Mouse (Mus musculus): Measurements from ENCODE around the gene Sugt1. TPM values are rescaled to one million over a fixed set of nuclear protein-coding genes. Genes with fewer than 3 reads are reported as not detected.

The Sugt1 gene
- polyA plus RNA-seq, 1 experiment from 2014 or later: 112 TPM

DNA sequence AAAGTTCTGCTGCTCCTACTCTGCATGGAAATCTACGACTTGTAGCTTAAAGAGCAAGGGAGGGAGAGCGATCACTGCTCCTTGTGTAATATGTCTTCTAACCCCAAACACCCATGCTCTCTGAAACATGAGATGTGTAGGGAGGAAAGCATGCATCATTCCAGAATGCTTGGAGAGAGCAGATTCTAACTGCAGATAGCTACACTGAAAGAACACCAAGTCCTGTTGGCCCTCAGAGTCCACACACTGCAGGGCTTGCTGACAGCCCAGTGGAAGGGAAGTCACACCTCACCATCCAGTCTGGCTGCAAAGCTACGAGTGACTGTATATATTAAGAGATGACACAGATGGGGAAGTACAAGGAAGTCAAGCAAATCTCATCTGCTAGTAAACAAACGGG lies 65.2 kb downstream of the Sugt1 start:
- WGBS: 62% methylated on average over 4 of the region's 4 CpGs
- Histone ChIP-seq H3K36me3 (no peaks in the 10 kb centered on the region), H3K27ac (replicated peaks) (no peak overlapping the region), H3K4me3 (replicated peaks) (no peak overlapping the region), H3K27me3 (no peaks in the 10 kb centered on the region), H3K9me3 (replicated peaks) (no peaks in the 10 kb centered on the region), H3K4me2 (replicated peaks) (no peak overlapping the region), H3K4me1 (no peaks in the 10 kb centered on the region), H3K9ac (no peak overlapping the region)
- no peak for ATAC-seq (ENCODE audit: insufficient number of reproducible peaks, low FRiP score, low TSS enrichment, low read depth)

DNA sequence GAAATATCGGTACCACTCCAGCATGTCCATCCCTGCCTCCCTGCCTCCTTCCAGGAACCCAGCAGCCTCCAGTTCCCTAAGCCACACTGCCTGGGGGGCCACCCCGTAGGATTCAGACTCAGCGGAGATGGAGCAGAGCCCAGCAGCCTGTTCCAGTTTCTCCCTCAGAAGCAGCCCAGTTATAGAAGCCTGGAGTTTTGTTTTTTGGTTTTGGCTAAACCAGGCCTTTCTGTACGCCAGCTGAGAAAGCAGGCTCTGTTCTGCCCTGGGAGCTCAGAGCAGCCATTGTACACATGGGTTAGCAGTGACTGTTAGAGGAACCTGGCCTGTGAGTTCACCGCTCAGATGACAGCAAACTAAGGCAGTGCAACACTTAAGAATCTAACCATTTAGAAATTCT lies 70.8 kb downstream of the Sugt1 start:
- Histone ChIP-seq H3K9ac (no peak overlapping the region), H3K27ac (replicated peaks) (peak overlapping the region; percentile 48), H3K4me2 (replicated peaks) (no peak overlapping the region), H3K9me3 (replicated peaks) (no peaks in the 10 kb centered on the region), H3K4me1 (peaks cover 6% of the 10 kb centered on the region), H3K4me3 (replicated peaks) (no peak overlapping the region), H3K27me3 (peaks cover 6% of the 10 kb centered on the region), H3K36me3 (no peaks in the 10 kb centered on the region)
- ATAC-seq (ENCODE audit: insufficient number of reproducible peaks, low FRiP score, low TSS enrichment, low read depth): no peak
- 56% methylated on average over 5 of the region's 5 CpGs for WGBS

DNA sequence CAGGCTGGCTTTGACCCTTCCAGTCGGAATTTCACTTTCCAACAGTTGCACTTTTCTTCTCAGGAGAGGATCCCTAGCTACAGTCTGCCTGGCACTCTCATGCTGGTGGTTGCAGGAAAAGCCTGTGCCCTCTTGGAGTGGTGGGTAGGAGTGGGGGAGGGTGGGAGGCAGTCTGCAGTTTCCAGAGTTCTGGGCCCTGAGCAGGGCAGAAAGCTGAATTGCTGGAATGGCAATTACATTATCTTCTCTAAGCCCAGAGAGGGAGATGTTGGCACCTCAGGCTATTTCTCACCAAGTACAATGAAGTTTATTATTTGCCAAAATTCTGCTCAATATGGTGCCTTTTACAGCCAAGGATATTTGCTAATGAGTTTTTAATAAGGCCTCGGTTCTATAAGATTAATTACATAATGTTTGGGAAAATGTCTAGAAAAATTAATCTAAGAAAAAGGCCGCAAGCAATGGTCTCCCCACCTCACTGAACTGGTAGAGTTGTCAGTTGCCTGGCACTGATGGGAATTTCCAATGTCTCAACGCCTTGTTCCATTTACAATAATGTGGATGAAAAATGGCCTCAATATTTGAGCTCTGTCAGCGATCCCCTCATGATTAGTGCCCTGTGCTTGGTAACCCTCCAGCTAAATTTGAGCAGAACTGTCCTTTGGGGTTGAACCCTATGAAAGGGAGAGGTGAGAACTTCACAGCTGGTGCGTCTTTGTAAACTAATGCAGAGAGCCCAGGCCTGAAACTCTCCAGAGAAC lies 71.4 kb downstream of the Sugt1 start:
- 75% methylated on average over 6 of the region's 6 CpGs for WGBS
- H3K9me3 ChIP-seq (replicated peaks): no peaks in the 10 kb centered on the region
- peaks cover 6% of the 10 kb centered on the region for H3K4me1 ChIP-seq
- H3K9ac ChIP-seq: no peak overlapping the region
- no peaks in the 10 kb centered on the region for H3K36me3 ChIP-seq
- peak overlapping the region; percentile 48 for H3K27ac ChIP-seq (replicated peaks)
- H3K4me2 ChIP-seq (replicated peaks): no peak overlapping the region
- no peak overlapping the region for H3K4me3 ChIP-seq (replicated peaks)
- H3K27me3 ChIP-seq: peaks cover 6% of the 10 kb centered on the region
- no peak for ATAC-seq (ENCODE audit: insufficient number of reproducible peaks, low FRiP score, low TSS enrichment, low read depth)

DNA sequence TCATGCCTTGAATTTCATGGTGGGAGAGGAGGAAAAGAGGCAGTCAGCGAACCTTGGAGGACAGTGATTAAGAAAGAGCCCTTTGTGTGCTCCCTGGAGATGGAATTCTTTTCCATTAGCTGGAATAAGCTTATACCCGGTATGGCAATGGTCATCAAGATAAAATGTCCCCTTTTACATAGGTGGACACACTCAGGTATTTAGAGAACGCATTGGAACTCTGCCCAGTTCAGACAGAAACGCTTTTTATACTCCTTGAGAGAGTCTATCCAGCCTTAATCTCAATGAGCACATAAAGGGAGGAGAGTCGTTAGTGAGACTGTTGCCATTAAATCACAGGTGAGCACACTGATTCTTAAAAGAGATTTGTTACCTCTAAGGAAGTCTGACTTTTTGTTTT lies 73.0 kb downstream of the Sugt1 start:
- no peak overlapping the region for H3K4me2 ChIP-seq (replicated peaks)
- no peaks in the 10 kb centered on the region for H3K36me3 ChIP-seq
- peaks cover 6% of the 10 kb centered on the region for H3K27me3 ChIP-seq
- no peaks in the 10 kb centered on the region for H3K9me3 ChIP-seq (replicated peaks)
- peak overlapping the region; percentile 34; the same call in 1 of the 2 replicates for H3K4me3 ChIP-seq (replicated peaks)
- ATAC-seq (ENCODE audit: insufficient number of reproducible peaks, low FRiP score, low TSS enrichment, low read depth): no peak
- H3K27ac ChIP-seq (replicated peaks): no peak overlapping the region
- H3K9ac ChIP-seq: no peak overlapping the region
- WGBS: 43% methylated on average over 5 of the region's 5 CpGs
- H3K4me1 ChIP-seq: peaks cover 6% of the 10 kb centered on the region

DNA sequence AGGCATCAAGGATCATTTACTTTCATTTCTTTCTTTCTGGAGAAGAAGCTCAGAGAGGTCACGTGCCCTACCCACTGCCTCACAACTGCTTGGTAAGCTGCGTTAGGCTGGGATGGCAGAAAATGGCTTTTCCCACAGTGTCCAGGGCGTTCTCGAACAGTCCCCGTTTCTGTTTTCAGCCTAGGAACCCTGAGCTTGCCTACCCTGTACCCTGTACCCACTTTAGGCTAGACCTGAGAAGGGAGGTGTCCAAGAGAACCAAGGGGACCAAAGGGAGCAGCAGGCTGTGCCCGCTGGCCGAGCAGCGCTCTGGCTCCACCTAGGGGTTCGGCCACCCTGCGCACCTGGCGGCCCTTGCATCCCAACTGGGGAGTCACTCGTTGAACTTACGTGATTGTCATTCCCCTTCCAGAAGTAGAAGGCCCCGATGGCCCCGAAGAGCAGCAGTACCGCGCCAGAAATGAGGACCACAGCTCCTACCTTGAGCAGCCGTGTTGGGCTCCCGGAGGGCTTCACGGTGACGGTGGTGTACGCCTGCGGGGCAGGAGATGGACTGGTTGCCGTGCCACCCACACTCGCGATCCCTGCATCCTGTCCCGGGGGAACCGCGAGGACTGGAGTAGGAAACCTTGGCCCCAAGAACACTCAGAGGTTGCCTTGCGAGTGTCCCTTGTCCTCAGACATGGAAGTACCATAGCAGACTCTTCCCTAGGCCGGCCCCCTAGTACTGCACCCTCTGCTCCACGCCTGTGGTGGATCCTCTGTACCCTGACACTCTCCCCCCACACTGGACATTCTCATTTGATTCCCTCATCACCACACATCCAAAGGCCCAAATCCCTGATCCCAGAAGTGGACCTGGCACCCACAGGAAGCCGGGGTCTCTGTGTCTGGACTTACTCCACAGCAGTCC lies 73.8 kb downstream of the Sugt1 start:
- Histone ChIP-seq H3K27me3 (peaks cover 6% of the 10 kb centered on the region), H3K4me3 (replicated peaks) (peak overlapping the region; percentile 34), H3K9ac (no peak overlapping the region; the same call in 1 of the 2 replicates), H3K9me3 (replicated peaks) (no peaks in the 10 kb centered on the region), H3K36me3 (no peaks in the 10 kb centered on the region), H3K27ac (replicated peaks) (no peak overlapping the region), H3K4me1 (peaks cover 6% of the 10 kb centered on the region), H3K4me2 (replicated peaks) (peak overlapping the region; percentile 48)
- peak; percentile 69; the same call in 1 of the 2 replicates for ATAC-seq (ENCODE audit: insufficient number of reproducible peaks, low FRiP score, low TSS enrichment, low read depth)
- 18% methylated on average over 33 of the region's 33 CpGs for WGBS

DNA sequence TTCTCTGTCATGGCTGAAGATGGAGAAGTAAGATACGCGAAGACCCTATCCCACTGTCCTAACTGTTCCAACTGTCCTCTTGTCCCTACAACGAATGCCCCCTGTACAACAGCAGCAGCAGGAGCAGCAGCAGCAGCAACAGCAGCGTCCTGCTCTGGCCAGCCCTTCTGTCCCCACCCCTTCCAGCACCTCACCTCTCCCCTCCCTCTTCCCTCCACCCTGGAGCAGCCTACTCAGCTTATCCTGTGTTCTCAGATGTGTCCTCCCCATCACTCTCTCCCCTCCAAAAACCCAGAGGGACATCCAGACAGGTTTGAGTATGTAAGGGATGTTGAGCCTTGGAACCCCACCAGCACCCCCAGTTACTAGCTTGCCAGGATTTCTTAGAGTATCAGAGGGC lies 74.5 kb downstream of the Sugt1 start, which contains the start of gene Cnmd:
Gene Cnmd (minus strand): TSS at position 170 of the 400 bp plus-strand sequence.
- Histone ChIP-seq H3K9me3 (replicated peaks) (no peaks in the 10 kb centered on the region), H3K9ac (no peak within 1 kb of the TSS; the same call in 1 of the 2 replicates), H3K27me3 (peaks cover 6% of the 10 kb centered on the region), H3K4me1 (peaks cover 6% of the 10 kb centered on the region), H3K4me3 (replicated peaks) (peak within 1 kb of the TSS; percentile 34), H3K27ac (replicated peaks) (no peak within 1 kb of the TSS), H3K4me2 (replicated peaks) (peak within 1 kb of the TSS; percentile 48), H3K36me3 (no peaks in the 10 kb centered on the region)
- WGBS: 59% methylated on average over 4 of the region's 4 CpGs
- peak; percentile 43; the same call in 1 of the 2 replicates for ATAC-seq (ENCODE audit: insufficient number of reproducible peaks, low FRiP score, low TSS enrichment, low read depth)

DNA sequence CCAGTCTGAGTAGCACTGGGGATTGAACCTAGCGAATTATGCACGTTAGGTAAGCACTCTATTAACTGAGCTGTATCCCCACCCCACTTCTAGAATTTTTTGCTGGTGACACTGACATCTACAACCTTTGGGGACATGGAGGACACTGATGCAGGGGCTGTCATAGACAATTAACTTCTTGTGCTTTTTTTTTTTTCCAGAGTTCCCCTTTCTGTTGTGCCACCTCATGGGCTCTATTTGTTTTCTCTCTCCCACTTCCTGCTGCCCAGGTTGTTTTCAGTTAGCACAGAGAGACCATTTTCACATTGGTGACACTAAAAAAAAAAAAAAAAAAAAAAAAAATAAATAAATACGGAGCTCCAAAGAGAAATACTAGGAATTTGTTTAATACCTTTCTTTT lies 83.5 kb downstream of the Sugt1 start:
- 82% methylated on average over 3 of the region's 3 CpGs for WGBS
- no peak for ATAC-seq (ENCODE audit: insufficient number of reproducible peaks, low FRiP score, low TSS enrichment, low read depth)

DNA sequence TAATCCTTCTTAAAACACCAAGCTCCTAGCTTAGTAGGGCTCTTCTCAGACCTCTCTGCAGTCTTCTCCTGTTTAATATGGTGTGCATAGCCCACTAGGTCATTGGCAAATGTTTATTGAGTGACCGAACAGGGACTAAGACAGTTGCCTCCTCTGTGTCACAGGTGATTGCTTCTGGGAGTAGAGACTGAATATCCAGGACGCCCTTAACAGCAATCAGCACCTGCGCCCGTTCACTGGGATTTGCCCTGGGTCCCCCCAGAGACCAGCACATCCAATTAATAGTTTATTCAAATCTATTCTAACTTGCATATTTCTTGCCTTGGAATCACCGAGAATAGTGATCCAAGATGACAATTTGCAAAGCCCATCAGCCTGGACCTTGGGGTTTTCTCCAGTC lies 85.1 kb downstream of the Sugt1 start:
- Histone ChIP-seq H3K4me3 (replicated peaks) (no peak overlapping the region), H3K27me3 (no peaks in the 10 kb centered on the region), H3K9me3 (replicated peaks) (no peaks in the 10 kb centered on the region), H3K4me1 (peaks cover 12% of the 10 kb centered on the region), H3K9ac (no peak overlapping the region), H3K36me3 (no peaks in the 10 kb centered on the region), H3K4me2 (replicated peaks) (no peak overlapping the region), H3K27ac (replicated peaks) (no peak overlapping the region)
- 90% methylated on average over 5 of the region's 5 CpGs for WGBS
- no peak for ATAC-seq (ENCODE audit: insufficient number of reproducible peaks, low FRiP score, low TSS enrichment, low read depth)

More for the DNA sequence above, 83.5 kb downstream of the Sugt1 start:
- no peaks in the 10 kb centered on the region for H3K36me3 ChIP-seq
- H3K4me3 ChIP-seq (replicated peaks): no peak overlapping the region
- no peak overlapping the region for H3K27ac ChIP-seq (replicated peaks)
- H3K9me3 ChIP-seq (replicated peaks): no peaks in the 10 kb centered on the region
- no peaks in the 10 kb centered on the region for H3K4me1 ChIP-seq
- H3K27me3 ChIP-seq: no peaks in the 10 kb centered on the region
- H3K4me2 ChIP-seq (replicated peaks): no peak overlapping the region
- no peak overlapping the region for H3K9ac ChIP-seq

DNA sequence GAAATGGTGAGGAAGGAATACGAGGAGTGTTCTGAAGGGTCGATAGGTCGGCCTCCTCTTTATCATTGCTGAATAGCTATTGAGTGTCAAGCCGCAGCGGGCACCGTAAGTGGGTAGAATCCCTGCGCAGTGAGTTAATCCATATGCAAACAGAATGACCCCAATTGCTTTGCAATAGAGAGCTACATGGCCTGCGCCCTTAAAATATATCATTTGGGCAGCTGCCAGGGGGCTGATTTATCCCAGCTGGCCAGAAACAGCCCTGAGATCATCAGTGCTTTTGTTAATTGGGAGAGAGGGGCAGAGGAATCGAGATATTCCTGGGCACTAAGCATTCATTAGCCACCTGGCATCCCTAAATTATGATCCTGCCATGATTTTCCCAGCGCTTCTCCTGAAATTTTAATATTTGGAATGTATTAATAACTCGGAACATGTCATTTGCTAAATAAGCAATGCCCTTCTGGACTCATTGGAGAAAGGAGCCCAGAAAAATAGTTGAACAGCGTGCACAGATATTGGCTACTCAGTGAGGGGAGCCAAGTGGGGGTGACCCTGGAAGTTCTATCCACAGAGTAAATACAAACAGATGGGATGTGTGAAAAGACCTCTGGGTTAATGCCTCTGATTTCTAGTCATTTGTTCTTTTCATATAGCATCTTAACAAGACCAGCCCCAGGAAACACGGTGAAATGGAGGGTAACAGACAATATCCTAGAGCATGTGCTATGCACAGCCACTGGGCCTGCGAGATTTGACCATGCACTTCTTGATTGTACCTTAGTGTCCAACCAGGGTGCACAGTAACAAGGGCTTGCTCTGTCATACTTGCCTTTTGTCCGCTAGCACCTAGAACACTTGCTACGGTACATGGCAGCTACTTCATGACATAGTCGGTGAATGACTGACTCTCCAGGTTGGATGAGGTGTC lies 85.9 kb downstream of the Sugt1 start:
- H3K9me3 ChIP-seq (replicated peaks): no peaks in the 10 kb centered on the region
- WGBS: 75% methylated on average over 17 of the region's 17 CpGs
- H3K4me3 ChIP-seq (replicated peaks): no peak overlapping the region
- ATAC-seq (ENCODE audit: insufficient number of reproducible peaks, low FRiP score, low TSS enrichment, low read depth): no peak
- H3K9ac ChIP-seq: no peak overlapping the region
- H3K4me2 ChIP-seq (replicated peaks): no peak overlapping the region
- peaks cover 14% of the 10 kb centered on the region for H3K4me1 ChIP-seq
- no peak overlapping the region for H3K27ac ChIP-seq (replicated peaks)
- no peaks in the 10 kb centered on the region for H3K36me3 ChIP-seq
- no peaks in the 10 kb centered on the region for H3K27me3 ChIP-seq

DNA sequence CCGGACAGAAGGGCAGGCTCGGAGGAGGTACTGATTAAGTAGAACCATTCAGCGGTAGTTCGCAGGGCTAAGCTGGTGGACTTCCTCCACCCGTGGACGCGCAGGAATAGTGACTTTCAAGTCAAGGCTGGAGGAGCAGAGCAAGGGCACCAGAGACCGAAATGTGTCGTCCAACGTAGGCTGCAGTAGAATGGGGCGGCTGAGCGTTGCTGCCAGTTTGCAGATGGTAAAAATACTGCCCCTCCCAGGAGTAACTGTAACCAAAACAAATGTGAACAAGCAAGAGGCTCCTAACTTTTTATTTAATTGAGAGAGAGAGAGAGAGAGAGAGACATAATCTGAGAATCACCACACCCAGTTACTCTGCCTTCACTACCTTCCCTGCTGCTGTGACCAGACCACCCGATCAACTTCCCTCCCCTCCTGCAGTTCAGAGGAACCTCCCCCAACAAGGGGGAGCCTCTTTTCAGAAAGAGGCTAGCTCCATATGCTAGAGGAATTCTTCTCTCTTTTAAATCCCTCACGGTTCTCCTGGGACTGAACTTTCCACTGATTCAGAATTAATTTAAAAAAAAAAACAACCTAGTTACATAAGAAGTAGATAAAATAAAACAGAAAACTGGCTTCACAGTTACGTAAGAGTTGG lies 89.7 kb downstream of the Sugt1 start:
- no peaks in the 10 kb centered on the region for H3K27me3 ChIP-seq
- H3K36me3 ChIP-seq: no peaks in the 10 kb centered on the region
- H3K9ac ChIP-seq: no peak overlapping the region
- 23% methylated on average over 15 of the region's 15 CpGs for WGBS
- no peak for ATAC-seq (ENCODE audit: insufficient number of reproducible peaks, low FRiP score, low TSS enrichment, low read depth)
- H3K4me3 ChIP-seq (replicated peaks): peak overlapping the region; percentile 1; the same call in 1 of the 2 replicates
- peak overlapping the region; percentile 28 for H3K4me2 ChIP-seq (replicated peaks)
- peaks cover 17% of the 10 kb centered on the region for H3K4me1 ChIP-seq
- no peaks in the 10 kb centered on the region for H3K9me3 ChIP-seq (replicated peaks)
- peak overlapping the region; percentile 67 for H3K27ac ChIP-seq (replicated peaks)

Measured in embryonic facial prominence, embryonic 15.5 days (tissue).